Mouse (Mus musculus) left cerebral cortex, postnatal 36 days (tissue): ENCODE data around the gene Pax8. TPM values are rescaled to one million over a fixed set of nuclear protein-coding genes. Genes with fewer than 3 reads are reported as not detected.

Source experiments
- DNase-seq, 2 experiments: peaks; one replicate each; pipeline ENCODE4 v3.0.0; 2021 to 2022; ENCODE audit warnings: low spot score in 2 of 2, mixed read lengths in 1 of 2
- intact Hi-C: fragments of 180-260 bp; cut with DNase I; formaldehyde crosslinking; loops from one replicate; pipeline ENCODE4 v1.15.1; 2025
- total RNA-seq, 2 experiments: library from RNA; stranded (reverse); gene quantifications; 2 replicates each; pipeline ENCODE4 v1.2.3; 2021

Gene Pax8
- total RNA-seq, 2 experiments from 2014 or later, result not detected

DNA sequence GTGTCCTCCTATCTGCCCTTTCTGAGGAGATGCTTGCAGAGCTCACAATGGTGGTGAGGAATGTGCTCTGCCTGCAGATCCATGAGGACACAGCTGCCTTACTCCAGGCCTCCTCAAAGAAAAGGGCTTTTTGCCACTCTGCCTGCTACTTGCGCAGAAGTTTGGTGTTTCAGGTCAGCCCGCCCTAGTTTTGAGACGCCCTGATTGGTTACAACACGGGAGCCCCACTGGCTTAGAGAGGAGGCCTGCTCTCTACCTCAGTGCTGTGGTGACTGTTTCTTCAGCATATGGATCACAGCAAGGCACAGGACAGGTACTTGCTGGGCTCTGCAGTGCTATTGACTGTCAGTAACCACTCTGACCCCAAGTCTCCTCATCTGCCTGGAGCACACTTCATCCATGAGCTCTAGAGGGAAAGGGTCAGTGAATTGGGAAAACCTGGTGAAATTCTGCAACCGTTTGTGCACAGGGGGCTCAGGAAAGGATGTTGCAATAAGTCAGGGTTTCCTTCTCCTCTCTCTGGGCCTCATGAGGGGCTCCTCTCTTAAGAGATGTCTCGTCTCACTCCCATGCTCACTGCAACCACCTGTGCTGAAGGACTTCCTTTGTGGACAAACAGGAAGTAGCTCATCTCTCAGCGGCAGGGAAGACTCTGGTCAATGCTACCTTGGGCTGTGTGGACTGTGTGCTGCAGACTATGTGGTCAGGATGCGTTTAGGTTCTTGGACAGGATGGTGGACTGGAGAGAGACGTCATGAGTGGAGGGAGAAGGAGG lies 92.8 kb downstream of the Pax8 start:
- intact Hi-C loops, result no loop called here
- no peak for DNase-seq

DNA sequence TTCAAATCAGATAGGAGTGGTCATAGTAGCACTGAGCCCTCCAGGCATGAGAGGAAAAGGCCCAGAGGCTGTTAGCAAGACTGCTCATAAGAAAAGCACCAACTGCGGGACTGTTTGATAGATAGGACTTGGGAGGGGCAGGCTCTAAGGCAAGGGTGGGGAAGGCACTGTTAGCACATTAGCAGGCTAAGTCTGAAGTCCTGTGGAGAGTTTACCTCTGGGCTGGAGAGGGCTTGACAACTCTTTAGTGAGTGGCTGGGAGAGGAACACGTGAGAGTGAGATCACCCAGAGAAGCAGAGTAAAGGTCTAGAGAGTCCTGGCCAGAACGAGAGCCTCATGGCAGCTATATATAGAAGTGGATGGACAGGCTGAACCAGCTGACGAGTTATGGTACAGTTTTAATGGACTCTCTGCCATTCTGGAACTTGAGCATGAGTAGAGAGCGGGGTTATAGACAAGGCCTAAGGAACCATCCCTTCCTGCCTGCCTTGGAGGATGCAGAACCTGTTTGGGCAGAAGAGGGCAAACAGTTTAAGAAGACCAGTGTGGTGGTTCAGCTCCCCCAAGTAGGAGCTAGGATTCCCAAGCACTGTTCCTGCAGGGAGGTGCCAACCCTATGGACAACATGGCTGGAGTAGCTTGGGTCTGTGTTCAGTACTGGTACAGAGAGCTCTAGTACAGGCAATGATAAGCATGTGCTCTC lies 96.5 kb downstream of the Pax8 start:
- no peak for DNase-seq
- intact Hi-C loops, result no loop called here

Other genes starting within 250 kb of the Pax8 start
- gene Il1f5, start 198.6 kb downstream of the Pax8 start, total RNA-seq, result under 1 TPM in 1 of 2 experiments, not detected in 1; 0.44 TPM
- not detected for gene Il1f10, start 184.4 kb downstream of the Pax8 start, total RNA-seq
- not detected for gene Il1rn, start 138.7 kb downstream of the Pax8 start, total RNA-seq
- 1 to 10 TPM; 2.1 to 3.0 TPM for gene Psd4, start 108.0 kb downstream of the Pax8 start, total RNA-seq